Mouse (Mus musculus) G1E (cell line): ENCODE results near the gene Zfpm1. TPM values are rescaled to one million over a fixed set of nuclear protein-coding genes. Genes with fewer than 3 reads are reported as not detected.
A peak's percentile ranks its signal among the peaks of the same experiment; 100 is the strongest.

Source experiments
- ATAC-seq: 2 replicates; pipeline ENCODE4 v1.8.0; 2016; ENCODE audit warnings: mild to moderate bottlenecking; ENCODE audit not compliant: insufficient number of reproducible peaks, poor library complexity, low FRiP score, severe bottlenecking; ENCODE audit errors: extremely low read depth
- DNase-seq: peaks from one replicate; pipeline ENCODE4 v3.0.0; 2012; ENCODE audit warnings: low spot score
- H3K27me3 ChIP-seq: 2 replicates; pipeline ENCODE4 v1.6.1; 2012; ENCODE audit warnings: mild to moderate bottlenecking, low read length, inconsistent platforms; ENCODE audit not compliant: insufficient read depth
- H3K36me3 ChIP-seq: replicated peaks from 2 replicates; pipeline ENCODE3; 2012; ENCODE audit warnings: mild to moderate bottlenecking, inconsistent platforms
- H3K4me1 ChIP-seq: 2 replicates; pipeline ENCODE4 v1.6.1; 2012; ENCODE audit warnings: low read depth, low read length, inconsistent platforms, mixed read lengths; ENCODE audit not compliant: insufficient read depth
- H3K4me3 ChIP-seq: 2 replicates; pipeline ENCODE4 v1.5.1; 2012; ENCODE audit warnings: low read depth, mild to moderate bottlenecking, inconsistent platforms, low read length, moderate library complexity, mixed read lengths
- H3K9me3 ChIP-seq: replicated peaks from 2 replicates; pipeline ENCODE4 v1.6.1; 2012; ENCODE audit warnings: inconsistent platforms
- CTCF ChIP-seq: IDR thresholded peaks from 2 replicates; pipeline ENCODE4 v1.5.1; 2012; ENCODE audit warnings: low read depth, low read length, inconsistent platforms, mixed read lengths
- GATA1 ChIP-seq: IDR thresholded peaks from 2 replicates; pipeline ENCODE4 v1.6.1; 2012; ENCODE audit warnings: borderline replicate concordance, low read length, inconsistent platforms, mixed read lengths
- GATA2 ChIP-seq: IDR thresholded peaks from 2 replicates; pipeline ENCODE4 v1.6.1; 2012; ENCODE audit warnings: low read depth, low read length, inconsistent platforms, borderline replicate concordance
- POLR2AphosphoS5 ChIP-seq: IDR thresholded peaks from 2 replicates; pipeline ENCODE4 v1.6.1; 2012; ENCODE audit warnings: low read depth, low read length, inconsistent platforms; ENCODE audit not compliant: insufficient replicate concordance
- TAL1 ChIP-seq: conservative IDR thresholded peaks from 2 replicates; pipeline ENCODE4 v1.6.1; 2012; ENCODE audit warnings: low read depth, low read length, inconsistent platforms, mixed read lengths
- polyA plus RNA-seq: library from polyadenylated mRNA; stranded (reverse); fragments of >175 nt; gene quantifications from 2 replicates; pipeline ENCODE4 v1.2.3, GENCODE M21; 2012
- total RNA-seq, 2 experiments: library from RNA; stranded (forward) in 1 of 2; stranded (reverse) in 1 of 2; fragments of 200-1000 nt in 1 of 2; fragments of >200 nt in 1 of 2; fragmentation: Nextera tagmentation in 1 of 2; gene quantifications; 2 replicates each; pipeline ENCODE4 v1.2.3; 2014 to 2017

Zfpm1 gene
- total RNA-seq (2014; fragmentation: Nextera tagmentation) (254 and 292 TPM in 2 replicates), total RNA-seq (2017) (53.1 and 54.4 TPM in 2 replicates), polyA plus RNA-seq (1,150 and 1,251 TPM in 2 replicates)

GRCm38 (mm10) chr8:122282035-122282358 is at the start of gene Zfpm1:
Gene Zfpm1, plus strand, starts transcription at chr8:122282141.
- no peak for TF ChIP-seq TAL1
- TF ChIP-seq POLR2AphosphoS5, result no peak
- TF ChIP-seq CTCF, result no peak
- no peak for TF ChIP-seq GATA2
- no peak for TF ChIP-seq GATA1
- H3K4me3 ChIP-seq, result peak within 1 kb of the TSS; percentile 90
- DNase-seq, result no peak
- H3K36me3 ChIP-seq, result peaks cover 36% of the 10 kb centered on the region
- peaks cover 80% of the 10 kb centered on the region for H3K4me1 ChIP-seq
- ATAC-seq, result no peak
- H3K9me3 ChIP-seq, result no peaks in the 10 kb centered on the region
- peaks cover 20% of the 10 kb centered on the region for H3K27me3 ChIP-seq

GRCm38 (mm10) chr8:122234055-122234454 is 47.9 kb upstream of the Zfpm1 start:
- no peaks in the 10 kb centered on the region for H3K36me3 ChIP-seq
- DNase-seq, result no peak

GRCm38 (mm10) chr8:122236521-122236920 is 45.4 kb upstream of the Zfpm1 start:
- Histone ChIP-seq H3K4me1 (peaks cover 5% of the 10 kb centered on the region; the same call in 1 of the 2 replicates), H3K36me3 (no peaks in the 10 kb centered on the region), H3K4me3 (no peak overlapping the region), H3K9me3 (no peaks in the 10 kb centered on the region), H3K27me3 (peaks cover 81% of the 10 kb centered on the region)
- TF ChIP-seq GATA2 (no peak), GATA1 (no peak), CTCF (no peak), POLR2AphosphoS5 (no peak), TAL1 (no peak)
- no peak for DNase-seq
- no peak for ATAC-seq

More at GRCm38 (mm10) chr8:122234055-122234454, 47.9 kb upstream of the Zfpm1 start:
- H3K9me3 ChIP-seq, result peaks cover 2% of the 10 kb centered on the region
- H3K4me3 ChIP-seq, result no peak overlapping the region
- no peak for ATAC-seq
- H3K4me1 ChIP-seq, result peaks cover 5% of the 10 kb centered on the region; the same call in 1 of the 2 replicates
- TF ChIP-seq POLR2AphosphoS5 (no peak), GATA2 (no peak), CTCF (no peak), TAL1 (no peak), GATA1 (no peak)
- H3K27me3 ChIP-seq, result peaks cover 86% of the 10 kb centered on the region

GRCm38 (mm10) chr8:122238225-122238624 is 43.7 kb upstream of the Zfpm1 start:
- H3K27me3 ChIP-seq, result peaks cover 78% of the 10 kb centered on the region
- TF ChIP-seq TAL1 (no peak), GATA2 (no peak), GATA1 (no peak), CTCF (no peak), POLR2AphosphoS5 (no peak)
- ATAC-seq, result no peak

GRCm38 (mm10) chr8:122238731-122239130 is 43.2 kb upstream of the Zfpm1 start:
- ATAC-seq (no peak), DNase-seq (no peak)
- no peak for TF ChIP-seq CTCF
- no peak for TF ChIP-seq TAL1
- no peak for TF ChIP-seq GATA1
- TF ChIP-seq POLR2AphosphoS5, result no peak
- no peak for TF ChIP-seq GATA2
- Histone ChIP-seq H3K36me3 (no peaks in the 10 kb centered on the region), H3K4me3 (no peak overlapping the region), H3K9me3 (no peaks in the 10 kb centered on the region), H3K4me1 (peaks cover 5% of the 10 kb centered on the region; the same call in 1 of the 2 replicates), H3K27me3 (peaks cover 77% of the 10 kb centered on the region)

More at GRCm38 (mm10) chr8:122238225-122238624, 43.7 kb upstream of the Zfpm1 start:
- no peaks in the 10 kb centered on the region for H3K9me3 ChIP-seq
- no peak overlapping the region for H3K4me3 ChIP-seq
- peaks cover 5% of the 10 kb centered on the region; the same call in 1 of the 2 replicates for H3K4me1 ChIP-seq
- H3K36me3 ChIP-seq, result no peaks in the 10 kb centered on the region
- DNase-seq, result no peak

- Histone ChIP-seq H3K9me3 (no peaks in the 10 kb centered on the region), H3K4me1 (peaks cover 5% of the 10 kb centered on the region; the same call in 1 of the 2 replicates), H3K36me3 (no peaks in the 10 kb centered on the region), H3K4me3 (no peak overlapping the region), H3K27me3 (peaks cover 69% of the 10 kb centered on the region)
- TF ChIP-seq POLR2AphosphoS5 (no peak), TAL1 (no peak), CTCF (no peak), GATA1 (no peak), GATA2 (no peak)
- ATAC-seq (no peak), DNase-seq (no peak)
Measured at GRCm38 (mm10) chr8:122240241-122241026, 41.5 kb upstream of the Zfpm1 start.
